ENCODE assay signal across 8 mouse cellular contexts in genomic region chr3:139074484-139075211, GRCm38 (mm10). TPM values are rescaled to one million over a fixed set of nuclear protein-coding genes. Genes with fewer than 3 reads are reported as not detected.
DNase-seq lines count a peak whose midpoint lies in the region; ATAC-seq lines count a peak whose summit lies in the region.

Gene Rap1gds1, minus strand, starts transcription at chr3:139075201.

- no peaks in the 10 kb centered on the region for H3K9me3 ChIP-seq in hindbrain, embryonic 12.5 days (replicated peaks)

- H3K27me3 ChIP-seq in hindbrain, embryonic 12.5 days: no peaks in the 10 kb centered on the region

- peak within 1 kb of the TSS; percentile 86 for H3K4me2 ChIP-seq in hindbrain, embryonic 12.5 days (replicated peaks)

- peak; percentile 67 for DNase-seq in NIH3T3 (ENCODE audit: low read depth)
- peak; percentile 75 to 78 for DNase-seq in cerebellum, postnatal 10 days
- peak; percentile 43 to 56 for DNase-seq in frontal cortex, postnatal 14 days (ENCODE audit: low spot score in 2 of 2)
- peak; percentile 63 to 68 for DNase-seq in layer of hippocampus, postnatal 36 days
- peak; percentile 44 for DNase-seq in lung, postnatal 25 days (ENCODE audit: low spot score)
- DNase-seq in retina, adult 2 months (ENCODE audit: low read depth, low spot score): peak; percentile 11
- DNase-seq in thymus, postnatal 36 days: peak; percentile 70 to 78

- 0% methylated on average over 62 of the region's 97 CpGs for WGBS in hindbrain, embryonic 12.5 days

- peak; percentile 65 for ATAC-seq in hindbrain, embryonic 12.5 days (ENCODE audit: low FRiP score)

- H3K4me1 ChIP-seq in hindbrain, embryonic 12.5 days: 0 out of 2 replicates have a peak, but pooled peaks cover 2% of the 10 kb centered on the region

- H3K27ac ChIP-seq in hindbrain, embryonic 12.5 days: peak within 1 kb of the TSS; percentile 98

- peak within 1 kb of the TSS; percentile 90 for H3K4me3 ChIP-seq in hindbrain, embryonic 12.5 days

- H3K9ac ChIP-seq in hindbrain, embryonic 12.5 days: peak within 1 kb of the TSS; percentile 92

- no peaks in the 10 kb centered on the region for H3K36me3 ChIP-seq in hindbrain, embryonic 12.5 days

RNA-seq across cellular contexts. Expression of gene Rap1gds1, which starts in this region (rescaled TPM):
- polyA plus RNA-seq in hindbrain, embryonic 12.5 days (2016; fragmentation: Nextera tagmentation; extraction: Ambion mirVana): 74.8 and 76.0 TPM in 2 replicates
- total RNA-seq in layer of hippocampus, postnatal 36 days (2021): 100 to 1,000 TPM; 211 to 222 TPM

Comparison
In these comparisons a context has a peak if more than half of its experiments do, and no peak if none do; other contexts are left out.
1. Peak in every context shown above with its lines: DNase-seq, ATAC-seq, H3K4me3 ChIP-seq and H3K27ac ChIP-seq.
2. DNase-seq: peak in every context shown above with its lines; median percentile 76 in cerebellum, postnatal 10 days; 74 in thymus, postnatal 36 days; 67 in NIH3T3; 66 in layer of hippocampus, postnatal 36 days; 50 in frontal cortex, postnatal 14 days; 44 in lung, postnatal 25 days; 11 in retina, adult 2 months.